Mouse (Mus musculus) regulatory T cell (primary cell): ENCODE measurements at regions not wholly inside any gene's neighbourhood (a gene's known extent, or its start where the extent isn't known, plus 50 kb on each side); places are given as distances from the start of the nearest gene placed in this dataset.

Experiments used
- in situ Hi-C: fragments of 300-600 bp; cut with MboI, MseI; formaldehyde crosslinking; loops from one replicate; pipeline ENCODE4 v1.15.1; 2025; ENCODE audit warnings: high pct_unique_total_duplicates

- in situ Hi-C loops, result no loop called here
These were observed 57.1 kb downstream of the Pou4f1 start for GRCm38 (mm10) chr14:104410730-104411129.

GRCm38 (mm10) chr14:104410292-104410691, 57.5 kb downstream of the Pou4f1 start:
- in situ Hi-C loops, result no loop called here

DNA sequence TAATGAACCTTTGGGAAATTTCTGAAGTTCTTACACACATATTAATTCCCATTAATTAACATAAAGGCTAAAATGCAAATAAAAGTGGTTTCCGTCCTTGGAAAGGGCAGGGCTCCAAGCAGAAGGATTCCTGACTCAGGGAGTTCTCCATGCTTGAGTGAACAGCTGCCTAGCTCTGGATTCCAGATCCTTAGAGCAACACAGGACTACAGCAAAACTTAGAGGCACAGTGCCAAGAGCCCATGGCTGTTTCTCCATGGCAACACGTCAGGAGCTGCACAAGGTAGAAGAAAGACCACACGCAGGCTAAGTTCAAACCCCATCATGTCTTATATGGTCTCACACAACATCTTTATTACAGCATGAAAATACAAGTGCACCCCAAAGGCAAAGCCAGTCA, 61.7 kb downstream of the Pou4f1 start:
- in situ Hi-C loops, result no loop called here

GRCm38 (mm10) chr14:104389297-104390071, 78.3 kb downstream of the Pou4f1 start:
- in situ Hi-C loops, result no loop called here

GRCm38 (mm10) chr14:104388879-104389278, 78.9 kb downstream of the Pou4f1 start:
- in situ Hi-C loops, result no loop called here

DNA sequence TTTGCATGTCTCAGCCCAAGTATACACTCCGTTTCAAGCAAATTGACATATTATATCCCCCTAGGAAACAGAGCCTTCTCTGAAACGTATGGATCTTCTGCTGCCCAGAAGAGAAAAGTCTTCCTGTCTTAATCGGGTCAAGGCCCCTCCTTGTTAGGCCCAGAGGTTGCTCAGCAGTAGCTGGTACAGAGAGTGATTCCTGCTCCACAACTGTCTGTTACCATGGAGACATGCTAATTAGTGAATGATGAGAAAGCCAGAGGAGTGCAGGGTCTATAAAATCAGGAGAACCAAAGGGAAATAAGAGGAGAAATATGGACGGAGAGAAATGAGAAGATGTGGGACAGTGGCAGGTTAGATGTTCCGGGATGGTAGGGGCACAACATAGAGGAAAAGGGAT, 86.8 kb downstream of the Pou4f1 start:
- in situ Hi-C loops, result no loop called here

- in situ Hi-C loops, result no loop called here
These were observed 95.0 kb downstream of the Pou4f1 start for GRCm38 (mm10) chr14:104372776-104373175.

DNA sequence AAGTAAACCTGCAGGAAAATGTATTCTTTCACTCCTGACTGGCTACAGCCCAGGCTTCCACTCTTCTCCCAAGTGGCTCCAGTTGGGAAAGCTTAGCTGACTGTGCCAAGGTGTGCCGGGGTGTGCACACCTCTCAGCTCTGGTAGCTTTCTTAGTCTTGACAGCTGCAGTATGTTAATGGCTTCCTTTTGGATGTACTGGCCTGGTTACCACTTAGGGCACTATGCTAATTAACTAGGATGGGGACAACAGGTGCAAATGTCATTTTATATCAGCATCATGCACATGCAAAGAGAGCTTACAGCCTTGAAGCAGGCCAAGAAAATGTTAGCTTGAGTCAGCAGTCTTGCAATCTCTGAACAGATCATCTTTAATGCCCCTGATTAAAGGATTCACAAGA, 111.2 kb downstream of the Pou4f1 start:
- in situ Hi-C loops, result no loop called here

DNA sequence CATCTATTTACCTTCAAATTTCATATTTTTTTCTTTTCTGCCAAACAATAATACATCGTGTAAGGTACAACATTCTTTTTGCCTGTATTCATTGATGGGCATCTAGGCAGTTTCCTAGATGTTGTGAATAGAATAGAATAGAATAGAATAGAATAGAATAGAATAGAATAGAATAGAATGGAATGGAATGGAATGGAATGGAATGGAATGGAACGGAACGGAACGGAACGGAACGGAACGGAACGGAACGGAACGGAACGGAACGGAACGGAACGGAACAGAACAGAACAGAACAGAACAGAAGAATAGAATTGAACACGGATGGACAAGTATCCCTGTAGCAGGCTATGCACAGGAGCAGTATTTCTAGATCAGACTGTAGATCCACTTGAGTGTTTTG, 131.0 kb downstream of the Pou4f1 start:
- in situ Hi-C loops, result loop anchor here (10.0 kb wide), 1 partner anchor 1168 kb away; no protein-coding TSS in a partner anchor

DNA sequence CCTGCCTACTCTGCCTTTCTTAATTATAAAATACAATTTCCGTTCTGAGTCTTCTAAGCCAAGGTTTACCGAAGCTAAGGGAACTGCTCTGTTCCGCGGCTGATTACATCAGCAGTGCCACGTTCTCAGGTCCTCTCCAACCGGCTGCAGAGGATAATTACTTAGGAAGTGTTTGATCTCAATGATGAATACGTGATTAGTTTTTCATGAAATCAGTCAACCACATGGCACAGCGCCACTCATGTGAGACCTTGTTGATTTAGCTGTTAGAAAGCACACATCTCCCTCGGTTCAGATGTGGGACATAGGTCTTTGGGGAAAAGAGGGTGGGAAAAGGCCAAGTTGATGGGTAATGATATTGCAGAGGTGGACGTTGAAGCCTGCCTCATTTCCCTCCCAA, 141.7 kb downstream of the Pou4f1 start:
- in situ Hi-C loops, result no loop called here

- in situ Hi-C loops, result no loop called here
These were observed 167.7 kb downstream of the Pou4f1 start for GRCm38 (mm10) chr14:104300141-104300540.

- in situ Hi-C loops, result no loop called here
These were observed 169.5 kb downstream of the Pou4f1 start for GRCm38 (mm10) chr14:104298312-104298711.

GRCm38 (mm10) chr14:104297316-104298311, 170.2 kb downstream of the Pou4f1 start:
- in situ Hi-C loops, result no loop called here

GRCm38 (mm10) chr14:104293814-104294213, 174.0 kb downstream of the Pou4f1 start:
- in situ Hi-C loops, result no loop called here

DNA sequence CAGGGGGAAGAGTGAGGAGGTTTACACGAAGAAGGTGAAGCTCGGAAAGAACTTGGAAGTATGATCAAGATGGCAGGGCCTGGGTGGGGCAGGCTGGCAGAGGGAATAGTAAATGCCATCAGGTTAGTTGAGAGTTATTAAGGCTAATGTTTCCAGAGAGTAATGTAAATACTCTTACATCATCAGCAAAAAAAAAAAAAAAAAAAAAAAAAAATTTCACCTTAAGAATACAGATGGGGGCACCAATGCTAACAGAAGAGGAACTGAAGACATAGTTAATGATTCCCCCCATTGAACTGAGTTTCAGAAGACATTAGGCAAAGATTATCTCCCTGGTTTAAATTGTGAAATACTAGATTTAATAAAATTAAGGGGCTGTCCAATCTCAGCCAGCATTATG, 174.7 kb downstream of the Pou4f1 start:
- in situ Hi-C loops, result no loop called here

DNA sequence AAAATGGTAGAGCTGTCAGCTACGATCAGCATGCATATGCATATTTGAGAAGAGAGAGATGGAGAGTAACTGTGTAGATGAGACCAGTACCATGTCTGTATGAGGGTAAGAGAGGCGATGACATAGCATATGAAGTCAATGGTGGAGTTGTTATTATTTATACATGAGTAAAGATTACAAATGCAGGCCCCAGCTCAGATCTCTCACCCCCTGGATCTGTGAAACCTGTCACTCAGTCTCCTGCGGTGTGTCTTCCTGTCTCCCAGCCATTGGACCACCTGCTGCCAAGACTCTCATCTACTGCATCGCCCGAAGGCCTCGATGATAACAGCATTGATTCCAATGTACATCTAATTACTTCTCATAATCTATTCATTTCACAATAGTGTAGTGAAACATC, 187.4 kb downstream of the Pou4f1 start:
- in situ Hi-C loops, result no loop called here

GRCm38 (mm10) chr14:104279890-104280289, 187.9 kb downstream of the Pou4f1 start:
- in situ Hi-C loops, result no loop called here

- in situ Hi-C loops, result no loop called here
These were observed 193.0 kb downstream of the Pou4f1 start for GRCm38 (mm10) chr14:104274752-104275151.

DNA sequence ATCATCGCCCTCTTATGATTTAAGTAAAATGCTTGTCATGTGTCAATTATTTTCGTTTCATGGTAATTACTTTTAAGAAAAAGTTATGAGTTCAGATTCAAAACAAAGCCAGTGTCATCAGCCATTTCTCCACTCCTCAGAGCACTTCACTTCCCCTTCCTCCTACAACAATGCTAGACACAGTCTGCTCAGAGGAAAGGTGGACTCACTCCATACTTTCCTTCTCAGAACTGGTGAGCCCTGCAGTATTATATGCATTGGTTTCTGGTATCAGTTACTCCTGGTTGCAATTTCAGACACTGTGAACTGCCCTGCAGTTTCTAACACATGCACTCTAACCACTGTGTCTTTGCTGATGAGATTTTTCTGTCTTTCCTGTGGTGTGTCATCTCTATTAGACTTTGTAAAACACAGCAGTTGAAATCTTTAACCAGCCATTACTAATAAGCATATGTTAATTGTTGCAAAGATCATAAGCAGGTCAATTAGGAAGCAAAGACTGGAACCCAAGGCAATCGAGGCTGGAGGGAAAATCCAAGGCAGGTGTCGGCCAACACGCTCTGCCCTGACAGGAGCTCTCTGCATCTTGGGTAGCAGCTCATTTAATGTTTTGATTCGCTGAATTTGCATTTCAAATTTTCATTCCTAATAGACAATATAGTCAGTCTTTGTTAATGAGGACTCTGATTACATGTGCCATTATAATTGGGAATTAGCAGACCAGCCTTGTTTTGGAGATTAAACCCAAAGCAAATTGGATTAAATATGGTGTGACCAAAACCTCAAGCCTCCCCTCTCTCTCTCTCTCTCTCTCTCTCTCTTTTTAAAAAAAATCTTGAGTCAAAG, 202.7 kb downstream of the Pou4f1 start:
- in situ Hi-C loops, result no loop called here

DNA sequence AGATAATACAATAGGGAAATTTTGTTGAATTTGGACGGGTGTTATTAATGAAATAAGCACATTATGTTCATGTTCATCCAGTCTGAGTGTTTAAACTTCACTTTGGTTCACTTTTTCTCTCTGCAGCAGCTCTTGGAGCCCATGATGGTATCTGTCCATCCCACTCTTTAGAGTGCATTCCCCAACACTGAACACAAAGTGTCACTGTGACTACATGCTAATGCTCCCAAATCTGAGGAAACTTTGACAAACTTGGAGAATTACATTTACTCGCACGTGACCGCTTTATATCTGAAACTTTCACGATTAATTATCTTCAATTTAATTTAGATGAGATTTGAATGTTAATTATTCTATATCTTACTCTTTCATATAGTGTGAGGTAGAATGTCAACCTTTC, 250.8 kb downstream of the Pou4f1 start:
- in situ Hi-C loops, result no loop called here

DNA sequence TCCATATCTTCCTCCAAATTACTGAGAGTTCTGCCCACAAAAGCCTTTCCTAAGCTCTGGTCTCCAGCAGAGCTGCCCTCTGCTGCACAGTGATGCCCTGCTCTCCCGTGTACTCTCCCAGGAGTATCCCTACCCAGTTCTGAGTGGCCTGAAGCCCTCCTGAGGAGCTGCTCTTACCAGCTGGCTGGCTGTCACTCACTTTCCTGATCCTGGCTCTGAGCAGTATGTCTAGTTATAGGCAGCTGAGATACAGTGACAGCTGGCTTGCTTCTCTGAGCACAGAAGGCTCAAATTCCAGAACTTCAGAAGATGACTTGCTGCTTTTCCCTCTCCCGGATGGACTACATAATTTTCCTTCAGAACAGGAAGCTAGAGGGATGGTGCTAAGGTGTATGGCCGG, 257.1 kb downstream of the Pou4f1 start:
- in situ Hi-C loops, result no loop called here

GRCm38 (mm10) chr14:104208855-104209254, 258.9 kb downstream of the Pou4f1 start:
- in situ Hi-C loops, result no loop called here
